Mouse (Mus musculus): Measurements from ENCODE around the gene Gdf2.

- TF ChIP-seq CTCF (IDR thresholded peaks at IDR 0.05; ENCODE audit: low read depth, low read length): no peak
- TF ChIP-seq POLR2A (IDR thresholded peaks at IDR 0.05; ENCODE audit: extremely low read depth, insufficient read depth, low read length): no peak
Measured at GRCm38 (mm10) chr14:33903199-33903598, 37.6 kb upstream of the Gdf2 start.

Measured in liver, adult 2 months (tissue).